Mouse (Mus musculus): ENCODE data around the gene Ttc19.

GRCm38 (mm10) chr11:62253380-62253779 is 27.9 kb upstream of the Ttc19 start:
- TF ChIP-seq POLR2A (IDR thresholded peaks at IDR 0.05; ENCODE audit: extremely low read depth, insufficient read depth, low read length): no peak
- no peak for TF ChIP-seq CTCF (IDR thresholded peaks at IDR 0.05; ENCODE audit: low read depth, low read length)

Data from liver, adult 2 months (tissue).